Mouse (Mus musculus) frontal cortex, postnatal 36 days (tissue): ENCODE data around the gene 4933424G06Rik.

Source experiments
- DNase-seq, 2 experiments: peaks; one replicate each; pipeline ENCODE4 v3.0.0; 2022; ENCODE audit warnings: low spot score in 2 of 2

Gene 4933424G06Rik

GRCm38 (mm10) chr1:36768786-36769185, 58.8 kb downstream of the 4933424G06Rik start:
- DNase-seq = no peak

DNA sequence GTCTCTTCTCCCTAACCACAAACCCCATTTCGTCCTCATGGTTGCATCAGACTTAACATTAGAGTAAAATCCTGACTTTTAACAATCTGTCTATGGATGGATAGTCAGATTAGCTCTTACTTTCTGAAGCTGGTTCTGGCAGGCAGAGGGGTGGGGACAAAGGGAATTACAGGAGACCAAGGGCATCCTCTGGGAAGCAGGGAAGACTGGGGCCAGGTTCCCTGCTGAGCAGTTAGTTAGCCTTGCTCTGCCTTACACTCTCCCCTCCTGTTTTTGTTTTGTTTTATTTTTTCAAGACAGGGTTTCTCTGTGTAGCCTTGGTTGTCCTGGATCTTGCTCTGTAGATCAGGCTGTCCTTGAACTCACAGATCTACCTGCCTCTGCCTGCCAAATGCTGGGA, 60.0 kb downstream of the 4933424G06Rik start:
- DNase-seq = no peak

DNA sequence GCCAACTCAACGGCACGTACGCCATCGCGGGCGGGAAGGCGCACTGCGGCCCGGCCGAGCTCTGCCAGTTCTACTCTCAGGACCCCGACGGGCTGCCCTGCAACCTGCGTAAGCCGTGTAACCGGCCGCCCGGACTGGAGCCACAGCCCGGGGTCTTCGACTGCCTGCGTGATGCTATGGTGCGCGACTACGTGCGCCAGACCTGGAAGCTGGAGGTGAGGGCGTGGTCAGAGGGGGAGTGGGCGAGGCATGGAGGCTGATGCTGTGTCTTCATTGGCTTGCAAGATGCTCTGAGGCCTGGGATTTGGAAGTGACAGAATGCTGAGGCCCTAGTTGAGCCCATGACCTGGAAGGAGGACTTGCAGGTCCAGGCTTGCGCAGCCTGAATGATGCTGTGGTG, 61.0 kb downstream of the 4933424G06Rik start:
- DNase-seq = no peak

GRCm38 (mm10) chr1:36772198-36772934, 62.4 kb downstream of the 4933424G06Rik start:
- no peak for DNase-seq

DNA sequence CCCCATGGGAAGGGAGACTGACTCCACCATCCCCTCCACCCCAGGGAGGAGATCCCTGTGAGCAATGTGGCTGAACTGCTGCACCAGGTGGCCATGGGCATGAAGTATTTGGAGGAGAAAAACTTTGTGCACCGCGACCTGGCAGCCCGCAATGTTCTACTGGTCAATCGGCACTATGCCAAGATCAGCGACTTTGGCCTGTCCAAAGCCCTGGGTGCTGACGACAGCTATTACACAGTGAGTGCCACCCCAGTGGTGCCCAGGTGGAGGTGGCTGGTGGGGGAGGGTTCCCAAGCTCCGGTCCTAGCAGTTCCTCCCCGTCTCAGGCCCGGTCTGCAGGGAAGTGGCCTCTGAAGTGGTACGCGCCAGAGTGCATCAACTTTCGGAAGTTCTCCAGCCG, 70.8 kb downstream of the 4933424G06Rik start:
- no peak for DNase-seq

DNA sequence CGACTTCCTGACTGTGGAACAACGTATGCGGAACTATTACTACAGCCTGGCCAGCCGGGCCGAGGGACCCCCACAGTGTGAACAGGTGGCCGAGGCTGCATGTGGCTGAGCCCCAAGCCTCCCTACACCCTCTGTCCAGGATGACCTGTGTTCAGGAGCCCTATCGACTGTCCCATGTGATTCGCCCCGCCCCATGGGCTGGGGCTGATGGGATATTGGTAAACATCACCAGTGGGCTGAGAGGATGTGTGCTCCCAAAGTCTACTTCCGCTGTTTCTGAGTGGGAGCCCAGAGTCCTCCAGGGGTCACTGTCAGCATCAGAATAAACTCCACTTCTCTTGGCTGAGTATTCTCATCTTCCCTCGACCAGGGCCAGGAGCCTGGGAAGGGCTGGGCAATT, 72.5 kb downstream of the 4933424G06Rik start:
- no peak for DNase-seq

- DNase-seq = peak; percentile 84 to 90
Observed at GRCm38 (mm10) chr1:36784365-36785134, 74.6 kb downstream of the 4933424G06Rik start.

DNA sequence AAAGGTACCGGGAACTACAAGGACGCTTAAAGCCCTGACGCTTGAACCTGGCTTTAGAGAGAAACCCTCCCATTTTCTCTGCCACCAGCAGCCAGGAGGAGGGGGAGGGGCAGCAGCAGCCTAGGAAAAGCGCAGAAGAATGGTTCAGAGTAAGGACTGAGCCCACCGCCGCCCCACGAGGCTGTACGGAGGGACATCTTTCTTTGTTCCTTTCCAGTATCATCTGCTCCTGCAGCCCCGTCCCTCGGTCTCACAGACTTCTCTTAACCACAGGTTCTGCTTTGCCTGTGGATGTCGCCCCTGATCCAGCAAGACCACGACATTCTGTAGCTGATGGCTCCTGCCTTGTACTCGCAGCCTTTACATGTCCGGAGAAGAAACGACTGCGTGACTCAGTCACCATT, 75.3 kb downstream of the 4933424G06Rik start:
- DNase-seq = peak in 1 of 2 experiments; percentile 39

- DNase-seq = no peak
Observed at GRCm38 (mm10) chr1:36786377-36786776, 76.4 kb downstream of the 4933424G06Rik start.

- no peak for DNase-seq
Observed at GRCm38 (mm10) chr1:36789416-36789815, 79.5 kb downstream of the 4933424G06Rik start.

- DNase-seq = no peak
Observed at GRCm38 (mm10) chr1:36796711-36797110, 86.8 kb downstream of the 4933424G06Rik start.

GRCm38 (mm10) chr1:36797481-36797880, 87.5 kb downstream of the 4933424G06Rik start:
- DNase-seq = peak; percentile 64 to 84

DNA sequence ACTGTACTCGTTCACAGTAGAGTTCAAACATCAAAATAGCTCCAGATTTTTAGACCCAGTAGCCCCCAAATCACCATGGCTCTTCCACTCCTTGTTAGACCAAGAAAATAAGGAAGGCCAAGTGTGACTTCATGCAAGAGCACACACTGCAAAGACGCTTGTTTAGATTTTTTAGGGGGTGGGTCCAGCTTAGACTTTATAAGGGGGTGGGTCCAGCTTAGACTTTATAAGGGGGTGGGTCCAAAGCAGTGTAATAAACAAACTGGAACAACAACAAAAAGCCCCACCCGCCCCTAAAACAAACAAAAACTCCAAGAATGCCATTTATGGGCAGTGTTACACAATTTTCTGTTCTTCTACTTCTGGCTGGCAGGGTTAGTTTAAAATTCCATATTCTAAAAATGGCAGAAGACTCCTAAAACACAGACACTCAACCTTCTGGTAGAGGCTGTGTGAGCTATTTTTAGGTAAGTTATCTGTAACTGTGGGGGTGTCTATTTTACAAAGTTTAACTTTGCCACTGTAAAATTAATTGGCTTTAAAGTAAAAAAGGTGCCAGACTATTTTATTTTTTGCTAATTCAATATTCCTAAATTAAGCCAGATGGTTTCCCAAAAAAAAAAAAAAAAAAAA, 90.5 kb downstream of the 4933424G06Rik start:
- DNase-seq = no peak

DNA sequence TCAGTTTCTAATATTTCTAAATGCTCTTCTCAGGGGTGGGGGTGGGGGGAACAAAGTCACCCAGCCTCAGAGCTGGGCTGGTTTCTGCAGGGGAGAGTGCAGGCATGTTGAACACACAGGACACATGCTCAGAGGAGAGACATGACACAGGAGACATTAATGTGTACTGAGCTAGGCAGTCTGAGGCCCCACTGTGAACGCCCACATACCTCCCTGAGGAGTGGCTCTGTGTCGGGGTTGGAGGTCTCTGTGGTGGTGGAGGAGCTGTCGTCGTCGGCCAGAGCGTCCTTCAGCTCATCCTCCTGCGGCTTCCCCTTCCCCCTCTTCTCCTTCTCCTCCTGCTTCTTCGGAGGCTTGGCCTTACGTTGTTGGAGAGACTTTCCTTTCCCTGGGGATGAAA, 94.3 kb downstream of the 4933424G06Rik start:
- no peak for DNase-seq

DNA sequence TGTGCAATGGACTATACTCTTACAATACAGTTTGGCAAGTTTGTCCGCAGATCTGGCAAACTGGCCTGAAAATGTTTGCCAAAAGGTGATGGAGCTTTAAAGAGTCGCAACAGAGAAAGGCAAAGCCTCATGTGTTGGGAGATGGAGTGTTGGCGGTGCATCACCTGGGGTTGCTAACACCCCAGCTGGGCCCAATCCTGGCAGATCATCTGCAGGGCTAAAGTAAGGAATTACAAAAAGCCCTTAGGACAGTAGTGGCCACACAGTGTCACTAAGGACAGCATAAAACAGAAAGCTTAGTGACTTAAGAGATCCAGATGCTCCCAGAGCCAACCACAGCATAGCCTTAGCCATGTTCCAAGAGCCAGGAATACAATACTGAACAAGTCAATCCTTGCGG, 94.9 kb downstream of the 4933424G06Rik start:
- DNase-seq = no peak

DNA sequence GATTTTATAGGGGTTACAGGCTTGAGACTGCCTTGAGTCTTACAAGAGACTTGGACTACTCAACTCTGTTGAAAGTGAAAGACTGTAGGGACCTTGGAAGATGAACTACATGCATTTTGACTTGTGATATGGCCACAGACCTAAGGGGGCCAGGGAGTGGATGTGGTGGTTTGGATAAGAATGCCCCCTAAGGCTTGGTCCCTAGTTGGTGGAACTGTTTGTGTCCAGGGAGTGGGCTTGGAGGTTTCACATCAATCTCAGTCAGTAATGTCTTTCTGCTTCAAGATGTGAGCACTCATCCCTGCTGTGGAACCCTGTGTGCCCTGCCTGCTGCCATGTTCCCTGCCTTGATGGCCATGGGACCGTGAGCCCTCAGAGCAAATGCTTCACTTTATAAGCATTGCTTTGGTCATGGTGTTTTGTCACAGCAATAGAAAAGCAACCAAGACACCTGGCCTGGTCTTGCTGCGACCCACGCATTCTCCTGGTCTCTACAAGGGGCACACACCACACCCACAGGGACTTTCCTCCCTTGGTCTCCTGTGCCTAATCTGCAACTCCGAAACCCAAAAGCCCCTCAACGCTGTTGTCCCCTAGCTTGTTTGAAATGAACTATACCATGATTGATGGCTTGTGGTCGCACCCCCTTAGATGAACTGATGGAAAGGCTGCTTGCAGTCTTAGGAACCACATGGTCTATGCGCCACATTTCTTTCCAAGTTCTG, 96.4 kb downstream of the 4933424G06Rik start:
- no peak for DNase-seq

GRCm38 (mm10) chr1:36807086-36807485, 97.1 kb downstream of the 4933424G06Rik start:
- DNase-seq = no peak
